Mouse (Mus musculus) urinary bladder, postnatal 14 days (tissue): ENCODE results near the gene Erg.

Source experiments
- DNase-seq: peaks from one replicate; pipeline ENCODE4 v3.0.0; 2021; ENCODE audit warnings: low spot score

Gene Erg

GRCm38 (mm10) chr16:95440334-95440733 is 146.1 kb downstream of the Erg start:
- no peak for DNase-seq

- no peak for DNase-seq
These were observed 146.6 kb downstream of the Erg start for GRCm38 (mm10) chr16:95439794-95440193.

GRCm38 (mm10) chr16:95438848-95439540 is 147.4 kb downstream of the Erg start:
- DNase-seq: no peak

GRCm38 (mm10) chr16:95436611-95437010 is 149.8 kb downstream of the Erg start:
- DNase-seq: no peak

- DNase-seq: no peak
These were observed 150.3 kb downstream of the Erg start for GRCm38 (mm10) chr16:95436051-95436450.

GRCm38 (mm10) chr16:95434434-95434833 is 152.0 kb downstream of the Erg start:
- no peak for DNase-seq

- no peak for DNase-seq
These were observed 153.8 kb downstream of the Erg start for GRCm38 (mm10) chr16:95432540-95432971.

- DNase-seq: no peak
These were observed 156.5 kb downstream of the Erg start for GRCm38 (mm10) chr16:95429851-95430250.

- DNase-seq: no peak
These were observed 158.2 kb downstream of the Erg start for GRCm38 (mm10) chr16:95428239-95428638.

GRCm38 (mm10) chr16:95427512-95427911 is 158.9 kb downstream of the Erg start:
- no peak for DNase-seq

- no peak for DNase-seq
These were observed 163.7 kb downstream of the Erg start for GRCm38 (mm10) chr16:95422658-95423073.

- no peak for DNase-seq
These were observed 165.0 kb downstream of the Erg start for GRCm38 (mm10) chr16:95421235-95421886.

GRCm38 (mm10) chr16:95415921-95416320 is 170.5 kb downstream of the Erg start:
- DNase-seq: no peak

GRCm38 (mm10) chr16:95415372-95415771 is 171.0 kb downstream of the Erg start:
- DNase-seq: no peak

- no peak for DNase-seq
These were observed 172.9 kb downstream of the Erg start for GRCm38 (mm10) chr16:95413401-95413959.

GRCm38 (mm10) chr16:95408096-95408495 is 178.3 kb downstream of the Erg start:
- no peak for DNase-seq

- DNase-seq: no peak
These were observed 180.9 kb downstream of the Erg start for GRCm38 (mm10) chr16:95405496-95405895.

- DNase-seq: no peak
These were observed 182.9 kb downstream of the Erg start for GRCm38 (mm10) chr16:95403453-95403852.

GRCm38 (mm10) chr16:95401869-95402268 is 184.5 kb downstream of the Erg start:
- DNase-seq: no peak

GRCm38 (mm10) chr16:95398761-95399343 is 187.5 kb downstream of the Erg start:
- DNase-seq: no peak

GRCm38 (mm10) chr16:95390787-95391186 is 195.6 kb downstream of the Erg start:
- DNase-seq: no peak

- DNase-seq: no peak
These were observed 197.4 kb downstream of the Erg start for GRCm38 (mm10) chr16:95388811-95389529.
